Mouse (Mus musculus) lung, adult 2 months (tissue): Measurements from ENCODE around the gene Efna4. TPM values are rescaled to one million over a fixed set of nuclear protein-coding genes. Genes with fewer than 3 reads are reported as not detected.

Source experiments
- DNase-seq: peaks from one replicate; pipeline ENCODE4 v3.0.0; 2022
- H3K4me1 ChIP-seq: fragments of 200-500 bp; 2 replicates; pipeline ENCODE4 v1.6.1; 2011; ENCODE audit warnings: low read length; ENCODE audit not compliant: control insufficient read depth, insufficient read depth
- H3K4me3 ChIP-seq: fragments of 200-500 bp; replicated peaks from 2 replicates; pipeline ENCODE3; 2011; ENCODE audit warnings: low read depth, mild to moderate bottlenecking, control low read depth, low read length; ENCODE audit errors: extremely low read depth
- CTCF ChIP-seq: fragments of 200-500 bp; IDR thresholded peaks from 2 replicates; pipeline ENCODE4 v1.5.1; 2011; ENCODE audit warnings: mild to moderate bottlenecking, low read length, control low read depth; ENCODE audit not compliant: insufficient read depth
- POLR2A ChIP-seq: fragments of 200-500 bp; IDR thresholded peaks from 2 replicates; pipeline ENCODE4 v1.6.1; 2011; ENCODE audit warnings: low read depth, mild to moderate bottlenecking, control low read depth, low read length, borderline replicate concordance; ENCODE audit errors: extremely low read depth
- WGBS: fragments of 180-500 bp; shearing (Covaris S2); methylation state at CpG from one replicate; pipeline ENCODE4 v1.1.7; 2018; 5-methylcytosine and 5-hydroxymethylcytosine counted together
- polyA plus RNA-seq: library from polyadenylated mRNA; depleted of rRNA; stranded (reverse); fragments of >200 nt; gene quantifications from 2 replicates; pipeline ENCODE4 v1.2.3, GENCODE M21; 2012

The Efna4 gene
- polyA plus RNA-seq, 1 experiment = 9.3 TPM

DNA sequence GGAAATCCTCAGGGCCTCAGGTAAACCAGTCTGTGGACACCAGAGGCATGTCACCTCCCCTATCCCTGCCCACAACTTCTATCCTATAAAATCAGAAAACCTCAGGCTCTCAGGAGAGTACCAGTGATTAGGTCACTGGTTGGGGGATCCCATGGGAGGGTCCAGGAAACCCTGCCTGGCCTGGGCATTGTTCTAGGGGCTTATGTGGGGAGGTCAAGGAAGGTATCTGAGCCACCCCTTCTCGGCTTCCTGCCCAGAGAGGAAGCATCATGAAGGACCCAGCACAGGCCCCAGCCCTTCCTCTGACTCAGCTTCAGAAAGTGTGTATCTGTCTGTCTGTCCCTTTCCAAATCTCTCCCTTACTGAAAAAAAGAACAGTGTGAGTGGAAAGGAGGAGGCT is 10.1 kb upstream of the Efna4 start:
- 50% methylated on average over 1 of the region's 1 CpGs for WGBS
- H3K4me3 ChIP-seq = peak overlapping the region; percentile 30
- TF ChIP-seq POLR2A (no peak), CTCF (no peak)
- peaks cover 10% of the 10 kb centered on the region for H3K4me1 ChIP-seq
- DNase-seq = no peak

GRCm38 (mm10) chr3:89346815-89347540 is 9.2 kb upstream of the Efna4 start:
- Histone ChIP-seq H3K4me3 (no peak overlapping the region), H3K4me1 (peaks cover 10% of the 10 kb centered on the region)
- no peak for TF ChIP-seq POLR2A
- TF ChIP-seq CTCF = no peak
- DNase-seq = no peak
- WGBS = 76% methylated on average over 10 of the region's 10 CpGs

- no peak for TF ChIP-seq CTCF
- TF ChIP-seq POLR2A = no peak
- Histone ChIP-seq H3K4me3 (no peak overlapping the region), H3K4me1 (peaks cover 6% of the 10 kb centered on the region)
- DNase-seq = no peak
- 86% methylated on average over 7 of the region's 7 CpGs for WGBS
These were observed 5.5 kb upstream of the Efna4 start for GRCm38 (mm10) chr3:89343279-89343678.

- TF ChIP-seq CTCF = no peak
- TF ChIP-seq POLR2A = no peak
- 52% methylated on average over 4 of the region's 4 CpGs for WGBS
- DNase-seq = no peak
These were observed 4.0 kb upstream of the Efna4 start for GRCm38 (mm10) chr3:89341794-89342193.

GRCm38 (mm10) chr3:89340465-89340864 is 2.6 kb upstream of the Efna4 start:
- Histone ChIP-seq H3K4me1 (no peaks in the 10 kb centered on the region; the same call in 1 of the 2 replicates), H3K4me3 (no peak overlapping the region)
- whole genome bisulfite sequencing = 15% methylated on average over 11 of the region's 11 CpGs
- TF ChIP-seq CTCF (peak; percentile 96), POLR2A (no peak)
- peak; percentile 75 for DNase-seq

More at GRCm38 (mm10) chr3:89341794-89342193, 4.0 kb upstream of the Efna4 start:
- Histone ChIP-seq H3K4me1 (no peaks in the 10 kb centered on the region; the same call in 1 of the 2 replicates), H3K4me3 (no peak overlapping the region)

DNA sequence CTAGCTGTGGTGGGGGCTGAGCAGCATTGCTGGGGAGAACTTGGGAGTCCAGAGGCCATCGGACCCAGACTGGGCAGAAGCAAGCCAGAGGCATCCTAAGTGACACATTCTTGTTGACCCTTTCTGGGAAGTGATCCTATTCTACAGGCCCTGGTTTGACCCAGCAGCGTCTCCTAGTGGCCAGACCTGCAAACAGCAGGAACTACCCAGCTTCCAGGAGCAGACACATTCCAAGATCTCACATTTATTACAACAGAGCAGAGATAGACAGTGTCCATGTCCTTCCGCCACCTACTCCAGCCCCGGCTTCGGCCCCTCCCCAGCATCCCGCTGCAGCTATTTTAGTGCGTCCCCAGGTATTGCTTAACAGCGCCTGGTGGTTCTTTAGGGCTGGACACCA is 1.6 kb upstream of the Efna4 start:
- no peak overlapping the region for H3K4me3 ChIP-seq
- DNase-seq = peak; percentile 71
- TF ChIP-seq CTCF = peak; percentile 90
- TF ChIP-seq POLR2A = no peak
- 41% methylated on average over 8 of the region's 8 CpGs for WGBS
- no peaks in the 10 kb centered on the region; the same call in 1 of the 2 replicates for H3K4me1 ChIP-seq

GRCm38 (mm10) chr3:89337062-89337720 is 637 bp downstream of the Efna4 start:
- DNase-seq = no peak
- Histone ChIP-seq H3K4me1 (no peaks in the 10 kb centered on the region; the same call in 1 of the 2 replicates), H3K4me3 (peak overlapping the region; percentile 69)
- 3% methylated on average over 21 of the region's 21 CpGs for WGBS
- TF ChIP-seq POLR2A = no peak
- no peak for TF ChIP-seq CTCF

DNA sequence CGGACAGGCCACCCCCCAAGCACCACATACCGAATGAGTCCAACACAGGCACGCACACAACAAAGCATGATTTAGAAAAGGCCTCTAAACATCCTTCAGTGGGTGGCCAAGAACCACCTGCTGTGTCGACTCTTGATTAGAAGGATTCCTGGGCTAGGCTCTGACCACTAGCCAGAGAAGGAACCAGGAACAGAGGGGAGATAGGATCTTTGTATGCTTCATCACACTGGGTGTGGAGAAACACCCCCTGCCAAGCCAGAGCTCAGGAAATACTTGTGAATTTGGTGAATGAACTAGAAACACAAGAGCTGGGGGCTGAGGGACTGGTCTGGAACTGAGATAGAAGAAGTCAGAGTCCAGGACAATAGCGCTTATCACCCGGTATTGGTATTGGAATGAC is 1.3 kb downstream of the Efna4 start:
- no peaks in the 10 kb centered on the region; the same call in 1 of the 2 replicates for H3K4me1 ChIP-seq
- no peak for DNase-seq
- 48% methylated on average over 6 of the region's 6 CpGs for WGBS
- H3K4me3 ChIP-seq = no peak overlapping the region
- TF ChIP-seq CTCF (no peak), POLR2A (no peak)

- WGBS = 73% methylated on average over 11 of the region's 11 CpGs
- Histone ChIP-seq H3K4me3 (no peak overlapping the region), H3K4me1 (no peaks in the 10 kb centered on the region; the same call in 1 of the 2 replicates)
- DNase-seq = no peak
- no peak for TF ChIP-seq CTCF
- TF ChIP-seq POLR2A = no peak
These were observed 4.8 kb downstream of the Efna4 start for GRCm38 (mm10) chr3:89333053-89333452.
